Mouse (Mus musculus) common myeloid progenitor, adult 5-6 weeks (primary cell): ENCODE measurements around the gene Tmem179b. TPM values are rescaled to one million over a fixed set of nuclear protein-coding genes. Genes with fewer than 3 reads are reported as not detected.
"Not testable (repeated sequence)": the region's sequence is repeated elsewhere in the genome, so short reads cannot be mapped to it uniquely, and the experiment has no call there.

Experiments used
- ATAC-seq: replicated peaks from 2 replicates; pipeline ENCODE4 v1.8.0; 2016; ENCODE audit warnings: low read depth, mild to moderate bottlenecking, moderate TSS enrichment, inconsistent platforms; ENCODE audit not compliant: poor library complexity, severe bottlenecking
- total RNA-seq: library from RNA; stranded (forward); fragments of 200-1000, 187-1606 nt; gene quantifications from 2 replicates; pipeline ENCODE4 v1.2.3, GENCODE M21; 2017

Gene Tmem179b
- total RNA-seq, 1 experiment from 2014 or later, result 60.0 TPM

GRCm38 (mm10) chr19:8738911-8739310 lies 35.4 kb downstream of the Tmem179b start:
- ATAC-seq, result no peak

- no peak for ATAC-seq
Measured at GRCm38 (mm10) chr19:8736160-8736467, 38.2 kb downstream of the Tmem179b start.

- ATAC-seq, result peak; percentile 97
Measured at GRCm38 (mm10) chr19:8735389-8736159, 38.7 kb downstream of the Tmem179b start, which contains the start of gene Wdr74. Wdr74 (plus strand) TSS chr19:8735827.

- ATAC-seq, result no peak
Measured at GRCm38 (mm10) chr19:8734334-8734733, 39.9 kb downstream of the Tmem179b start.

- ATAC-seq, result not testable (repeated sequence)
Measured at GRCm38 (mm10) chr19:8728335-8729099, 45.8 kb downstream of the Tmem179b start.

GRCm38 (mm10) chr19:8727495-8728114 lies 46.7 kb downstream of the Tmem179b start:
- ATAC-seq, result no peak

- no peak for ATAC-seq
Measured at GRCm38 (mm10) chr19:8726609-8727390, 47.5 kb downstream of the Tmem179b start.

GRCm38 (mm10) chr19:8725081-8725613 lies 49.1 kb downstream of the Tmem179b start:
- ATAC-seq, result no peak

- ATAC-seq, result no peak
Measured at GRCm38 (mm10) chr19:8724392-8724791, 49.9 kb downstream of the Tmem179b start.

GRCm38 (mm10) chr19:8723574-8724346 lies 50.5 kb downstream of the Tmem179b start:
- ATAC-seq, result no peak

GRCm38 (mm10) chr19:8722907-8723573 lies 51.2 kb downstream of the Tmem179b start, which contains the start of gene Slc3a2:
Slc3a2 (minus strand) TSS chr19:8723369.
- peak; percentile 84 for ATAC-seq

- ATAC-seq, result no peak
Measured at GRCm38 (mm10) chr19:8722559-8722906, 51.7 kb downstream of the Tmem179b start.

Other genes starting within 250 kb of the Tmem179b start
- not detected in 2 replicates for gene Slc22a8, start 183.2 kb downstream of the Tmem179b start, total RNA-seq
- gene Slc22a6, start 156.4 kb downstream of the Tmem179b start, total RNA-seq, result not detected in 2 replicates
- not detected in 2 replicates for gene Chrm1, start 110.7 kb downstream of the Tmem179b start, total RNA-seq
- 124 and 150 TPM in 2 replicates for gene Slc3a2, start 51.1 kb downstream of the Tmem179b start, total RNA-seq
- gene Wdr74, start 38.6 kb downstream of the Tmem179b start, total RNA-seq, result 121 and 149 TPM in 2 replicates
- gene 1700092M07Rik, start 33.7 kb downstream of the Tmem179b start, total RNA-seq, result 1.5 and 5.8 TPM in 2 replicates
- gene Stx5a, start 33.1 kb downstream of the Tmem179b start, total RNA-seq, result 45.7 and 60.0 TPM in 2 replicates
- 126 and 129 TPM in 2 replicates for gene Nxf1, start 17.4 kb downstream of the Tmem179b start, total RNA-seq
- gene Tmem223, start 3.5 kb downstream of the Tmem179b start, total RNA-seq, result 36.9 and 48.2 TPM in 2 replicates
- gene Taf6l, start 11.9 kb upstream of the Tmem179b start, total RNA-seq, result 10.3 and 11.4 TPM in 2 replicates
- gene Polr2g, start 24.1 kb upstream of the Tmem179b start, total RNA-seq, result 52.9 and 62.4 TPM in 2 replicates
- 1.8 and 1.9 TPM in 2 replicates for gene Zbtb3, start 28.1 kb upstream of the Tmem179b start, total RNA-seq
- 65.7 and 68.2 TPM in 2 replicates for gene Ttc9c, start 44.9 kb upstream of the Tmem179b start, total RNA-seq
- 89.1 and 100 TPM in 2 replicates for gene Hnrnpul2, start 45.5 kb upstream of the Tmem179b start, total RNA-seq
- gene AC129217.1, start 55.3 kb upstream of the Tmem179b start, total RNA-seq, result 4.2 TPM in 1 of 2 replicates, not detected in the other
- 34.5 and 41.5 TPM in 2 replicates for gene Bscl2, start 63.0 kb upstream of the Tmem179b start, total RNA-seq
- not detected in 2 replicates for gene Gng3, start 64.7 kb upstream of the Tmem179b start, total RNA-seq
- gene Lrrn4cl, start 76.3 kb upstream of the Tmem179b start, total RNA-seq, result 0.73 TPM in 1 of 2 replicates, not detected in the other
- 176 and 210 TPM in 2 replicates for gene Ubxn1, start 97.0 kb upstream of the Tmem179b start, total RNA-seq
- gene Uqcc3, start 106.5 kb upstream of the Tmem179b start, total RNA-seq, result 110 and 122 TPM in 2 replicates
- gene Lbhd1, start 109.3 kb upstream of the Tmem179b start, total RNA-seq, result 7.7 and 35.4 TPM in 2 replicates
- gene Gm49403, start 109.5 kb upstream of the Tmem179b start, total RNA-seq, result not detected in 2 replicates
- gene 1810009A15Rik, start 114.4 kb upstream of the Tmem179b start, total RNA-seq, result 53.0 and 62.6 TPM in 2 replicates
- not detected in 2 replicates for gene Gm49416, start 114.5 kb upstream of the Tmem179b start, total RNA-seq
- 10.5 and 18.5 TPM in 2 replicates for gene Ints5, start 118.5 kb upstream of the Tmem179b start, total RNA-seq
- 63.4 and 73.1 TPM in 2 replicates for gene Ganab, start 123.6 kb upstream of the Tmem179b start, total RNA-seq
- 17.5 and 18.6 TPM in 2 replicates for gene B3gat3, start 145.9 kb upstream of the Tmem179b start, total RNA-seq
- gene Rom1, start 154.9 kb upstream of the Tmem179b start, total RNA-seq, result 2.0 and 3.2 TPM in 2 replicates
- 22.9 and 41.2 TPM in 2 replicates for gene Eml3, start 155.1 kb upstream of the Tmem179b start, total RNA-seq
- 151 and 180 TPM in 2 replicates for gene Mta2, start 167.4 kb upstream of the Tmem179b start, total RNA-seq
- gene Tut1, start 179.4 kb upstream of the Tmem179b start, total RNA-seq, result 19.9 and 25.9 TPM in 2 replicates
- gene Eef1g, start 192.6 kb upstream of the Tmem179b start, total RNA-seq, result 721 and 789 TPM in 2 replicates
- 14.1 and 14.9 TPM in 2 replicates for gene Ahnak, start 214.8 kb upstream of the Tmem179b start, total RNA-seq